Mouse (Mus musculus): ENCODE results near the gene Hist1h2ac. TPM values are rescaled to one million over a fixed set of nuclear protein-coding genes. Genes with fewer than 3 reads are reported as not detected.
"Not testable (repeated sequence)": the region's sequence is repeated elsewhere in the genome, so short reads cannot be mapped to it uniquely, and the experiment has no call there.

Gene Hist1h2ac
- polyA plus RNA-seq, 1 experiment from 2014 or later: 0.75 TPM

- Histone ChIP-seq H3K9me3 (replicated peaks; ENCODE audit: low read length) (no peaks in the 10 kb centered on the region), H3K36me3 (ENCODE audit: insufficient read depth, low read length) (no peaks in the 10 kb centered on the region), H3K4me3 (replicated peaks; ENCODE audit: low read depth, low read length) (no peak overlapping the region), H3K27me3 (ENCODE audit: insufficient read depth, low read length) (no peaks in the 10 kb centered on the region), H3K4me1 (replicated peaks; ENCODE audit: insufficient read depth, low read length) (0 out of 2 replicates have a peak, but pooled peaks cover 5% of the 10 kb centered on the region), H3K27ac (no peak overlapping the region), H3K4me2 (ENCODE audit: low read length) (peak overlapping the region; percentile 13; the same call in 1 of the 2 replicates), H3K9ac (ENCODE audit: low read depth, low read length) (no peak overlapping the region)
- 76% methylated on average over 4 of the region's 4 CpGs for WGBS
- DNase-seq (ENCODE audit: low spot score) (no peak), ATAC-seq (replicated peaks; ENCODE audit: low FRiP score, low read depth) (no peak)
- no peak for TF ChIP-seq CTCF (IDR thresholded peaks at IDR 0.05; ENCODE audit: low read depth)
Observed at GRCm38 (mm10) chr13:23687181-23687580, 3.4 kb upstream of the Hist1h2ac start.

- peak overlapping the region; percentile 98; the same call in 1 of the 2 replicates for H3K27ac ChIP-seq
- no peaks in the 10 kb centered on the region for H3K36me3 ChIP-seq (ENCODE audit: insufficient read depth, low read length)
- ATAC-seq (replicated peaks; ENCODE audit: low FRiP score, low read depth): no peak
- H3K4me3 ChIP-seq (replicated peaks; ENCODE audit: low read depth, low read length): peak overlapping the region; percentile 39
- DNase-seq (ENCODE audit: low spot score): peak; percentile 66
- H3K27me3 ChIP-seq (ENCODE audit: insufficient read depth, low read length): no peaks in the 10 kb centered on the region
- 14% methylated on average over 4 of the region's 4 CpGs for WGBS
- H3K9ac ChIP-seq (ENCODE audit: low read depth, low read length): peak overlapping the region; percentile 82; the same call in 1 of the 2 replicates
- no peak for TF ChIP-seq CTCF (IDR thresholded peaks at IDR 0.05; ENCODE audit: low read depth)
- 0 out of 2 replicates have a peak, but pooled peaks cover 5% of the 10 kb centered on the region for H3K4me1 ChIP-seq (replicated peaks; ENCODE audit: insufficient read depth, low read length)
- H3K9me3 ChIP-seq (replicated peaks; ENCODE audit: low read length): no peaks in the 10 kb centered on the region
- H3K4me2 ChIP-seq (ENCODE audit: low read length): peak overlapping the region; percentile 63
Observed at GRCm38 (mm10) chr13:23685966-23686365, 2.2 kb upstream of the Hist1h2ac start.

GRCm38 (mm10) chr13:23685121-23685861 lies 1.5 kb upstream of the Hist1h2ac start:
- WGBS: under 1% methylated on average over 15 of the region's 15 CpGs
- DNase-seq (ENCODE audit: low spot score) (peak; percentile 82), ATAC-seq (replicated peaks; ENCODE audit: low FRiP score, low read depth) (no peak)
- Histone ChIP-seq H3K4me1 (replicated peaks; ENCODE audit: insufficient read depth, low read length) (0 out of 2 replicates have a peak, but pooled peaks cover 5% of the 10 kb centered on the region), H3K9ac (ENCODE audit: low read depth, low read length) (peak overlapping the region; percentile 82), H3K4me3 (replicated peaks; ENCODE audit: low read depth, low read length) (peak overlapping the region; percentile 39), H3K27me3 (ENCODE audit: insufficient read depth, low read length) (no peaks in the 10 kb centered on the region), H3K36me3 (ENCODE audit: insufficient read depth, low read length) (no peaks in the 10 kb centered on the region), H3K4me2 (ENCODE audit: low read length) (peak overlapping the region; percentile 63), H3K9me3 (replicated peaks; ENCODE audit: low read length) (no peaks in the 10 kb centered on the region), H3K27ac (peak overlapping the region; percentile 98)
- no peak for TF ChIP-seq CTCF (IDR thresholded peaks at IDR 0.05; ENCODE audit: low read depth)

- peak overlapping the region; percentile 82 for H3K9ac ChIP-seq (ENCODE audit: low read depth, low read length)
- H3K36me3 ChIP-seq (ENCODE audit: insufficient read depth, low read length); H3K4me1 ChIP-seq (replicated peaks; ENCODE audit: insufficient read depth, low read length); H3K27me3 ChIP-seq (ENCODE audit: insufficient read depth, low read length); H3K9me3 ChIP-seq (replicated peaks; ENCODE audit: low read length): not testable (repeated sequence)
- H3K27ac ChIP-seq: peak overlapping the region; percentile 98
- DNase-seq (ENCODE audit: low spot score) (peak; percentile 93), ATAC-seq (replicated peaks; ENCODE audit: low FRiP score, low read depth) (peak; percentile 19; the same call in 1 of the 2 replicates)
- H3K4me3 ChIP-seq (replicated peaks; ENCODE audit: low read depth, low read length): peak overlapping the region; percentile 39
- WGBS: 0% methylated on average over 11 of the region's 37 CpGs
- peak overlapping the region; percentile 63 for H3K4me2 ChIP-seq (ENCODE audit: low read length)
Observed at GRCm38 (mm10) chr13:23684295-23684945, 672 bp upstream of the Hist1h2ac start.

- not testable (repeated sequence) for H3K4me1 ChIP-seq (replicated peaks; ENCODE audit: insufficient read depth, low read length); DNase-seq (ENCODE audit: low spot score); H3K36me3 ChIP-seq (ENCODE audit: insufficient read depth, low read length); H3K9me3 ChIP-seq (replicated peaks; ENCODE audit: low read length); H3K27me3 ChIP-seq (ENCODE audit: insufficient read depth, low read length)
- H3K9ac ChIP-seq (ENCODE audit: low read depth, low read length): peak overlapping the region; percentile 57; the same call in 1 of the 2 replicates
- peak; percentile 55 for ATAC-seq (replicated peaks; ENCODE audit: low FRiP score, low read depth)
- H3K4me2 ChIP-seq (ENCODE audit: low read length): peak overlapping the region; percentile 56
- 11% methylated on average over 13 of the region's 30 CpGs for WGBS
- H3K4me3 ChIP-seq (replicated peaks; ENCODE audit: low read depth, low read length): peak overlapping the region; percentile 39
- H3K27ac ChIP-seq: peak overlapping the region; percentile 98
Observed at GRCm38 (mm10) chr13:23682947-23683754, 597 bp downstream of the Hist1h2ac start.

- Histone ChIP-seq H3K9me3 (replicated peaks; ENCODE audit: low read length) (no peaks in the 10 kb centered on the region), H3K27ac (peak overlapping the region; percentile 98; the same call in 1 of the 2 replicates), H3K4me1 (replicated peaks; ENCODE audit: insufficient read depth, low read length) (0 out of 2 replicates have a peak, but pooled peaks cover 5% of the 10 kb centered on the region), H3K4me2 (ENCODE audit: low read length) (peak overlapping the region; percentile 56), H3K9ac (ENCODE audit: low read depth, low read length) (peak overlapping the region; percentile 57; the same call in 1 of the 2 replicates), H3K27me3 (ENCODE audit: insufficient read depth, low read length) (no peaks in the 10 kb centered on the region), H3K4me3 (replicated peaks; ENCODE audit: low read depth, low read length) (peak overlapping the region; percentile 39), H3K36me3 (ENCODE audit: insufficient read depth, low read length) (no peaks in the 10 kb centered on the region)
- DNase-seq (ENCODE audit: low spot score) (no peak), ATAC-seq (replicated peaks; ENCODE audit: low FRiP score, low read depth) (no peak)
- WGBS: 47% methylated on average over 1 of the region's 1 CpGs
- TF ChIP-seq CTCF (IDR thresholded peaks at IDR 0.05; ENCODE audit: low read depth): no peak
Observed at GRCm38 (mm10) chr13:23682623-23682946, 1.2 kb downstream of the Hist1h2ac start.

Measured in kidney, postnatal 0 days (tissue).